Mouse (Mus musculus) right cerebral cortex, postnatal 14 days (tissue): ENCODE data around the gene Unc5c.

ENCODE experiments used
- DNase-seq: peaks from one replicate; pipeline ENCODE4 v3.0.0; 2022

The Unc5c gene

GRCm38 (mm10) chr3:141819331-141819941 lies 354.4 kb downstream of the Unc5c start:
- no peak for DNase-seq

- peak; percentile 22 for DNase-seq
These were observed 363.3 kb downstream of the Unc5c start for GRCm38 (mm10) chr3:141828301-141828700.

DNA sequence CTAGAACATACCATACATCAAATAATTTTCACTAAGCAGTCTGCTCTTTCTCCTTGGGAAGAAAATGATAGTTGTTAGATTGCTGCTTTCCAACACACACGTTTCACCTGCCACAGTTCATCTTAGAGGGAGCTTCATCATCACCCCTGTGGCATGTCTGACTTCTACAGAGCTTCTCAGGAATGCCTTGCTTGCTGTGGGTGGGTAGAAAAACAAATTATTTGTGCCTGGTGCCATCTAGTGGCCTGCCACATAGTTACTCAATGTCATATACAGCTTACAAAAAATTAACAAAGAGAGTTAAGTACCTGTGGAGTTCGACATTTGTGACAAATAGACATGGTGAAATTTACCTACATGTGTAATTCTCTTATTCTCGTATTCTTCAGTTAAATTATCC lies 366.1 kb downstream of the Unc5c start:
- peak; percentile 71 for DNase-seq

- DNase-seq, result no peak
These were observed 373.8 kb downstream of the Unc5c start for GRCm38 (mm10) chr3:141838864-141839263.

DNA sequence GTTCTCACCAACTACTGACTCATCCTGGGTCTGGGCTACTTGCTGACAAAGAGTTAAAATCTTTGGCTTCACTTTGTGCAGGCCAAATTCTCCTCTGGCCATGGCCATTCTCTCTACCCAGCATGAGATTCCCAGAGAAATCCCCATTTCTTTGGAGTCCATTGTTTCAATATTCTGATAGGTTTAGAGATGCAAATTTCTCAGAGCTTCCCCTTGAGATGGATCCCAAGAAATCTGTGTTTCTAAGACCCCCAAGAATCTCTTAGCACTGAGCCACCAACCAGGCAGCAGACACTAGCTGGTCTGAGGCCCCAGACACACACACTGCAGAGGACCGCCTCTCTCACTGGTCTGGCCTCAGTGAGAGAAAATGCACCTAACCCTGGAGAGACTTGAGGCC lies 384.2 kb downstream of the Unc5c start:
- no peak for DNase-seq

DNA sequence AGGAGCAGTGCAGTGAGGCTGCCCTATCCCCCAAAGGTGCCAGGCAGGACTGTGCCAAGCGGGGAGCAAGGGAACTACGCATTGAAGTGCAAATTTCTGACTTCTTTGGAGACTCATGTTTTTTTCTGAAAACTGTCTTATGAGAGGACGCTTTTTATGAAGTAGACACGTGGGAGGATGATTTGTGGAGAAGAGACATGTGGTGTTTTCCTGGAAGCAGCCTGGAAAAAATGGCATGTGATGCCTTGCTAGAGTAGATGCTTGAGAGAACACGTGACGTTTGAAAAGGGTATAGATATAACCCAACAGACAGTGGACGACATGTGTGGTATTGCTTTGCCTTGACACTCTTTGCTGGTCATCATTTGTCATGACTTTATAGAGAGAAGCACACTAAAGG lies 385.1 kb downstream of the Unc5c start:
- DNase-seq, result no peak

DNA sequence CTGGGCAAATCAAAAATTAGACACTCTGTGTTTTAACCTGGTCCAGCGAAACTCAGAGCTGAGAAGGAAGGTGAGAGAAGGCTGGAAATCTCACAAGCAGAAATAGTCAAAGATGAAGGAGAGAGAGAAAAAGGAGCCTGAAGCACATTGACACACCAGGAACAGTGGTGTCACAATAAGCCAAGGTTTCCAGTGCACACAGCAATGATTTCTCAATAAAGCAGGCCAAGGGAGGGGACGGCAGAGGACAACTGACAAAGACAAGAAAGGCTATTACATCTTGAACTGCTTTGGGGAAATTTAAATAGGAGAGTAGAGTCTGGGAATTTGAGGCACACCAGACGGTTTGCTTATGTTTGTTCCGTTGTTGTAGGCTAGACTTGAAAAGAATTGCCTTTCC lies 389.3 kb downstream of the Unc5c start:
- no peak for DNase-seq

DNA sequence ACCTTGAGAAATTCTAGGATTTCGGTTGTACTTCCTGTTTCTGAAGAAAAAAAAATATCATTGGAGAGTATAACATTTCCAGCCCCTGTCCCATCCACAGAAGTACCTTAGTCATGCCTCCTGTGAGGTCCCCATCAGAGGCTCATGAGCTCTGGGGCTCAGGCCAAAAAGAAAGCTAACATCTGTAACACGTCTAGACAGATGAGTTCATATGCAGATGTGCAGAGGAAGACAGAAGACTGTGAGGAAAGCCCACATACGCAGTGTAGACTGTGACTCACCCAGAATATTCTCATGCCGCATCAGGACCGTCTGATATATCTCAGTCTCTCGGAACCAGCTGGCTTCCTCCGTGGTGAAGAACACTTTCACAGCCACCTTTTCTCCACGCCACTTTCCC lies 392.1 kb downstream of the Unc5c start:
- DNase-seq, result no peak

DNA sequence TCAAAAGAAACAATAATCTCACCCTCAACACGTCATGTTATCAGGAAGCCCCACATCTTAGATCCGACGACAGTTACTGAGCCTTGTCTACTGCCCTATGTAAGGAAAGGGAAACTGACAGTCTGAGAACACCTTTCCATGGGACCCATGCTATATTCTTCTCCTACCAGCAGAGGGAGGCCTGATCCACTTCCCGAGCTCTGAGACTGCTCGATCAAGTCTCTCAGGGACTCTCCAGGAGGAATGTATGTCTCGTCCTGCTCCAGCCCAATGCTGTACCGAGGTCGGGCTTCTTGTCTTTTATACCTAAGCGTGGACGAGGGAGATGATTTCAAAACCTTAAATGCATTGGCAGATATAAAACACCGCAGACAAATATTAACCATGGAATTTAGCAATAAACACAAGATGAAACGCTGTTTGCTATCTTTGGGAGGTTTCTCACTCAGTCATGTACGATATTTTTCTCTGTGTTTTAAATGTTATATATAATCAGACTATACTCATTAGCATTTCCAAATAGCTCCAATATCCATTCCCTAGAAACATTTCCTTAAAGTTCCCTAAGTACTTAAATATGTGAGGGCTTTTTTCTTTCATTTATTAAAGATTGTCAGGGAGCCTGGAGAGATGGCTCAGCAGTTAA lies 397.9 kb downstream of the Unc5c start:
- peak; percentile 43 for DNase-seq

DNA sequence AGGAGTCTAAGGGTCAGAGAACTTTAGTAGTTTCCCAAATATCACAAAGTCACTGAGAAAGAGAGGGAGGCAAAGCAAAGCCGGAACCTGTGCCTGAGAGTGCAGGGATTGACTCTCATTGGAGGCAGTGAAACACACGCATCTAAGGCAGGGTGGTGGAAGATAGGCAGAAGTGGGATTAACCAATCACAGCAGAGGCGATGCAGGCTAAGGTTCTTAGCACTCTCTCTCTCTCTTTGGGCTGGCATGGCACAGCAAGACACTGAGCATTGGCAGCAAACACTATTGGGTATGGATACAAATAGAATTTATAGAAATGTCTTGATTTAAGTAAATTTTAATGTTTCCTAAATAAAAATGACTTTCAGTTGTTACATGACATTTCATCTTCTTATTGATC lies 406.8 kb downstream of the Unc5c start:
- DNase-seq, result no peak

DNA sequence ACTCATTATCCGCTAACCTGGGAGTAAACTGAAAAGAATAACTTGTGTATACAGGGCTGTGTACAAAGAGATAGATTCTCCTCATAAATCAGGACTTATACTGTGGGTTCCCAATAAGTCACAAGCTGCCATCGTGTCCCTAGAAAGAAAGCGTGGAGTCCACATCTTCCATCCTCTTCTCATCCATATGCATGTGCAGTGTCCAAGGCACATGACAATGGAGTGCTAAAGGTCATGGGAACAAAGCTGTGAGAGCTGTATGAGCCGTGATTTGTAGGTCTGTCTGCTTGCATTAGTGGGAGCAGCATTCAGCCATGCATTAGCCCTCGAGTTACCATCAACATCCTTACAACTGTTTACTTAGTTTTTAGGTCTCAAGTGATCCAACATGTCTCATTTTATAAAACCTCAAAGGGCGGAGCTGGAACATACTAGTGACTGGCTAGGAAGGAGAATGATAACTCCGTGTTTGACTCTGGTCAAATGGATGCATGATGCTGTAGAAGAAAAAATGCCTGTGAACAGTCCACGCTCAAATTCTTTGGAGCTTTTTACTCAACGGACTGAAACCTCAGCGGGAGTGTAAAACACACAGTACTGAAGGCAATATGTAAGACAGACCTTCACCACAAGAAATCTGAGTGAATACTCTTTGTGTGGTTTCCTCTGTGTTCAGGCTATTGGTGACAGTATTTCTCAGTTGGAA lies 407.5 kb downstream of the Unc5c start:
- no peak for DNase-seq

DNA sequence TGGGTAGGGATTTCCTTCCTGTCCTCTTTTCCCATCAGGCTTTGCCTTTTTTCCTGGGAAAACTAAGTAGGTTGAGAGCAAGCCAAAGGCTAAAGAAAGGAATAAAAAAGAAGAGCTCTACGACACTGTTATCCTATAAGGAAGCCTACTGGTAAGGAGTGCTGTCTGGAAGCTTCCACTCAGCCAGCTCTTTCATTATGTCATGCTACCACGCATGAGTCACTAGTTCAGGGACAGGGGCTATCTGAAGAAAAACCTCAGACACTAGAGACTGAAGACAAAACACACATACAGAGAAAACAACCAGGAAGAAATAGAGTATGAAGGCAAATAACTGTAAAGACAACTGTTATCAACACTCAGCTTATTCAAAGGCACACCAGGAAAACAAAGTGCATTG lies 417.5 kb downstream of the Unc5c start:
- no peak for DNase-seq

DNA sequence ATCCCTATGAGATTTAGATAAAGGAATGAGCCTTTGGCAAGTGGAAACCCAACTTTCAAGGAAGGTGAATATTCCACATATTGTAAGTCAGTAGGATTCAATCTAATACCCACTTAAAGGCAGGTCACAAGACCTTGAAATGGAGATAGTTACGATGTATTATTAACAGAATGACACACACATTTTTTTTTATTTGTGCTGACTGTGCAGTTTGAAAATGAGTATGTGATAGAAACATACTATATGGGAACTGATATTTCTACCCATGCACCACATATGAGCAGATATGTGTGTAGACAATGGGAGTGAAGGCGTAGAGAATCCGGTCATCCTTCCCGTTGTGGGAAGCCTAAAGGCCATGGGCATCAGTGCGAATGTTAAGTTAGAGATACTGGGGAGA lies 419.2 kb downstream of the Unc5c start:
- DNase-seq, result no peak
